Mouse (Mus musculus): ENCODE results near the gene Nsrp1.

The Nsrp1 gene

GRCm38 (mm10) chr11:77042816-77043215 is 35.4 kb downstream of the Nsrp1 start:
- in situ Hi-C loops (cut with MboI, MseI): no loop called here

- in situ Hi-C loops (cut with MboI, MseI): no loop called here
Observed at GRCm38 (mm10) chr11:77041891-77042290, 36.3 kb downstream of the Nsrp1 start.

- in situ Hi-C loops (cut with MboI, MseI): no loop called here
Observed at GRCm38 (mm10) chr11:77031151-77031934, 46.9 kb downstream of the Nsrp1 start.

GRCm38 (mm10) chr11:77028157-77028556 is 50.1 kb downstream of the Nsrp1 start:
- in situ Hi-C loops (cut with MboI, MseI): no loop called here

GRCm38 (mm10) chr11:77026559-77026958 is 51.7 kb downstream of the Nsrp1 start:
- in situ Hi-C loops (cut with MboI, MseI): no loop called here

GRCm38 (mm10) chr11:77021749-77022396 is 56.4 kb downstream of the Nsrp1 start:
- in situ Hi-C loops (cut with MboI, MseI): no loop called here

- in situ Hi-C loops (cut with MboI, MseI): no loop called here
Observed at GRCm38 (mm10) chr11:77019539-77019938, 58.7 kb downstream of the Nsrp1 start.

GRCm38 (mm10) chr11:77018046-77018445 is 60.2 kb downstream of the Nsrp1 start:
- in situ Hi-C loops (cut with MboI, MseI): no loop called here

- in situ Hi-C loops (cut with MboI, MseI): no loop called here
Observed at GRCm38 (mm10) chr11:77010762-77011475, 67.3 kb downstream of the Nsrp1 start.

GRCm38 (mm10) chr11:77009069-77010025 is 68.9 kb downstream of the Nsrp1 start:
- in situ Hi-C loops (cut with MboI, MseI): no loop called here

GRCm38 (mm10) chr11:77006616-77007015 is 71.6 kb downstream of the Nsrp1 start:
- in situ Hi-C loops (cut with MboI, MseI): no loop called here

- in situ Hi-C loops (cut with MboI, MseI): no loop called here
Observed at GRCm38 (mm10) chr11:77005881-77006280, 72.4 kb downstream of the Nsrp1 start.

GRCm38 (mm10) chr11:77002361-77002760 is 75.9 kb downstream of the Nsrp1 start:
- in situ Hi-C loops (cut with MboI, MseI): no loop called here

GRCm38 (mm10) chr11:77000741-77001140 is 77.5 kb downstream of the Nsrp1 start:
- in situ Hi-C loops (cut with MboI, MseI): no loop called here

GRCm38 (mm10) chr11:76998705-76999226 is 79.5 kb downstream of the Nsrp1 start:
- in situ Hi-C loops (cut with MboI, MseI): no loop called here

GRCm38 (mm10) chr11:76997916-76998704 is 80.1 kb downstream of the Nsrp1 start, which contains the start of gene Slc6a4:
Gene Slc6a4, plus strand, starts transcription at chr11:76998603.
- in situ Hi-C loops (cut with MboI, MseI): no loop called here

- in situ Hi-C loops (cut with MboI, MseI): no loop called here
Observed at GRCm38 (mm10) chr11:76997305-76997704, 80.9 kb downstream of the Nsrp1 start.

- in situ Hi-C loops (cut with MboI, MseI): no loop called here
Observed at GRCm38 (mm10) chr11:76995966-76996672, 82.1 kb downstream of the Nsrp1 start.

All from T-helper 1 cell (primary cell).